Mouse (Mus musculus) kidney, adult 2 months (tissue): ENCODE data around the gene Hoxa7. TPM values are rescaled to one million over a fixed set of nuclear protein-coding genes. Genes with fewer than 3 reads are reported as not detected.

Experiments used
- DNase-seq: peaks from one replicate; pipeline ENCODE4 v3.0.0; 2021
- H3K27ac ChIP-seq: fragments of 200-500 bp; 2 replicates; pipeline ENCODE4 v1.5.1; 2012; ENCODE audit warnings: low read depth, low read length, control low read depth, inconsistent platforms; ENCODE audit not compliant: insufficient read depth
- H3K27me3 ChIP-seq: fragments of 200-500 bp; replicated peaks from 2 replicates; pipeline ENCODE4 v1.6.1; 2012; ENCODE audit warnings: mild to moderate bottlenecking, moderate library complexity, low read length, inconsistent platforms; ENCODE audit not compliant: control insufficient read depth, insufficient read depth
- H3K36me3 ChIP-seq: fragments of 200-500 bp; 2 replicates; pipeline ENCODE4 v1.6.1; 2012; ENCODE audit warnings: mild to moderate bottlenecking, moderate library complexity, low read length, inconsistent platforms; ENCODE audit not compliant: control insufficient read depth, insufficient read depth
- H3K4me1 ChIP-seq: fragments of 200-500 bp; 2 replicates; pipeline ENCODE4 v1.6.1; 2011; ENCODE audit warnings: low read length; ENCODE audit not compliant: control insufficient read depth, insufficient read depth
- H3K4me3 ChIP-seq: fragments of 200-500 bp; 2 replicates; pipeline ENCODE4 v1.5.1; 2011; ENCODE audit warnings: mild to moderate bottlenecking, low read depth, low read length, control low read depth; ENCODE audit not compliant: insufficient read depth
- CTCF ChIP-seq: fragments of 200-500 bp; conservative IDR thresholded peaks from 2 replicates; pipeline ENCODE4 v1.5.1; 2011; ENCODE audit warnings: low read depth, mild to moderate bottlenecking, control low read depth, low read length, moderate library complexity, mixed read lengths; ENCODE audit not compliant: insufficient read depth, insufficient read length
- POLR2A ChIP-seq: fragments of 200-500 bp; IDR thresholded peaks from one replicate; pipeline ENCODE4 v1.6.1; 2011; ENCODE audit warnings: low read depth, low read length, control low read depth
- WGBS: fragments of 180-500 bp; shearing (Covaris S2); methylation state at CpG from one replicate; pipeline ENCODE4 v1.1.7; 2018; 5-methylcytosine and 5-hydroxymethylcytosine counted together
- polyA plus RNA-seq: library from polyadenylated mRNA; depleted of rRNA; stranded (reverse); fragments of >200 nt; gene quantifications from 2 replicates; pipeline ENCODE4 v1.2.3, GENCODE M21; 2012

Hoxa7 gene
- polyA plus RNA-seq, 1 experiment = 44.1 TPM

DNA sequence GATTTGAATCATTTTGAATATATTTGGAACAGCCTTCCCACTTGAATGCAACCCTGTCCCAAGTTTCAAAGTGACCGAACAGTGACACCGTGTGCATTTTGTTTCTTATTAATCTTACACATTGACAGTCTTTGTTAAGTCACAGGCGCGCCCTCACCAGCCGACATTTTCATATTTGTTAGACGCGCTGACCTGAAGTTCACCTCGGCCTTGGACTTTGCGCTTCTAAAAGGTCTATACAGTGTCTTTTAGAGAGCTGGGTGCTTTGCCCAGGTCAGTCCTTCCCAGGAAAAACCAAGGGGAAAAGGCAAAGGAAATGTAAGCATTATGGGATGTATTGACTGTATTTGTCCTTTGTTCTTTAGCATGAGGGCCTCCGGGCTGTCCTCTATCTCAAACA, 27.0 kb downstream of the Hoxa7 start:
- TF ChIP-seq CTCF (no peak), POLR2A (no peak)
- no peaks in the 10 kb centered on the region for H3K36me3 ChIP-seq
- DNase-seq = peak; percentile 59
- H3K27ac ChIP-seq = no peak overlapping the region; the same call in 1 of the 2 replicates
- H3K4me1 ChIP-seq = peaks cover 23% of the 10 kb centered on the region
- H3K4me3 ChIP-seq = no peak overlapping the region
- 46% methylated on average over 10 of the region's 10 CpGs for WGBS
- no peaks in the 10 kb centered on the region for H3K27me3 ChIP-seq

DNA sequence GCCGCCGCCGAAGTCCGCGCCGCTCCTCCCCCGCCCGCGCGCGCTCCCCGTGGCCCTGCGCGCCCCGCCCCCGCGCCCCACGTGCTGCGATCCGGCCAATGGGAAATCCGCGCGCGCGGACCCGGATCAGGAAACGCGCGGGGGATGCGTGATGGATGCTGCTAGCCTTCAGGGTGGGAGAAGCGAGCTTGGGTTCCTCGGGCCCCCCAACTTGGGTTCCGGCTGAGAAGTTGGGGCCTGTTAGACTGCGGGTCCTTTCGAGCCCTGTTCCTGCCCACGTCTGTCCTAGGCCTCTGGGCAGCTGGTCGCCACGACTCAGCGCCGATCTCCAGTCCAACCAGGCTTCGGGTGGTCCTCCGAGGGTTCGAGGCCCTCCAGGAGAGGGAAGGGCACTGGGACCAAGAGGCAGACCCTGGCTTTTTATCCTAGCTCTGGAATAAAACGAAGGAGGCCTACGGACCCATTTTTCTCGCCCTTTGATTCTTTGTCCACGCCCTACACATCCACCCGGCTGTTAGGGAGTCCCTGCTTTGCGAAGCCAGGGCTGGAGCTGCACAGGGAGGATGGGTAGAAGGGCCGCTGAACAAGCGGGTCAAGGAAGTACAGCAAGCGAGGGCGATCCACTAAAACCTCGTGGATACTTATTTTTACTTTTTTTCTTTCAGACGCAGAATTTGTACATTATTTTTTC, 29.6 kb downstream of the Hoxa7 start:
- Histone ChIP-seq H3K27me3 (no peaks in the 10 kb centered on the region), H3K4me1 (peaks cover 28% of the 10 kb centered on the region), H3K27ac (peak overlapping the region; percentile 27), H3K4me3 (peak overlapping the region; percentile 83), H3K36me3 (no peaks in the 10 kb centered on the region)
- TF ChIP-seq CTCF (no peak), POLR2A (peak; percentile 26)
- peak; percentile 95 for DNase-seq
- 2% methylated on average over 42 of the region's 55 CpGs for WGBS

DNA sequence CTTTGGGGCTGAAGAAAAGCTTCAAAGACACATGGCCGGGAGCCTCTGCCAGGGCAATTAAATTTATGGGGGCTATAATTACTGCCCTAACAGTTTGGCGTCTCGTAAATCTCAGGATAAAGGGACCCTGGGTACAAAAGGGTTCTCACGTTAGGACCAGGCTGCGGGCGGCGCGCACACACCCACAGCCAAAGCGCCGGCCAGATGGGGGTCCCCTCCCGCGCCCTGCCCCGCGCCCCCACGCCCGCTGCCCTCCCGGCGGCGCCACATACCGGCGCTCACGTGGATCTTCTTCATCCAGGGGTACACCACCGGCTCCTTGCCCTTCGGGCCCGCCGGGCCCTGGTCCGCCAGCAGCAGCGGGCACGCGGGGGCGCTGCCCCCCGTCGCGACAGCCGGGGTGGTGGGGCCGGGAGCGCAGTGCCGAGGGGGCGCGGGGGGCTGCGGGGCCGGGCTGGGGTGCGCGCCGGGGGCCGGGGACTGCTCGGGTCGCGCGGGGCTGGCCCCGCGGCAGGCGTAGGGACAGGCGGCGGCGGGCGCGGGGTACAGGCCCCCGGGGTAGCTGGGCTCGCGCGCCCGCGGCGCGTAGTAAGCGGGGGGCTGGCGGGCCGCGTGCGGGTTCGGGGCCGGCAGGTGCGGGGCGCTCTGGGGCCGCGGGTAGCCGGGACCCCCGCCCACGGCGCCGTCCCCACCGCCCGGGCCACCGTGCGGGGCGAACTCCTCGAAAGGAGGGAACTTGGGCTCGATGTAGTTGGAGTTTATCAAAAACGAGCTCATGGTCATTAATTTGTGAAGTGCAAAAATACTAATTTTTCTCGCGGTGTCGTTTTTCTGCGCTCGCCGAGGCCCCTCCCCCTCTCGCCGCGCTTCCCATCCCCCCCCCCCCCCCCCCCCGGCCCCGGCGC, 30.5 kb downstream of the Hoxa7 start, which contains the start of gene Hoxa4:
Hoxa4 (minus strand) TSS at position 848 of the 905 bp plus-strand sequence.
- peak within 1 kb of the TSS; percentile 62 for H3K27ac ChIP-seq
- no peak for DNase-seq
- WGBS = 3% methylated on average over 89 of the region's 102 CpGs
- TF ChIP-seq POLR2A (no peak), CTCF (no peak)
- peak within 1 kb of the TSS; percentile 83 for H3K4me3 ChIP-seq
- H3K27me3 ChIP-seq = no peaks in the 10 kb centered on the region
- H3K36me3 ChIP-seq = no peaks in the 10 kb centered on the region
- peaks cover 26% of the 10 kb centered on the region for H3K4me1 ChIP-seq

GRCm38 (mm10) chr6:52190410-52190809, 31.2 kb downstream of the Hoxa7 start:
- WGBS = 29% methylated on average over 23 of the region's 23 CpGs
- Histone ChIP-seq H3K27me3 (no peaks in the 10 kb centered on the region), H3K4me1 (peaks cover 32% of the 10 kb centered on the region), H3K27ac (peak overlapping the region; percentile 19; the same call in 1 of the 2 replicates), H3K4me3 (no peak overlapping the region), H3K36me3 (no peaks in the 10 kb centered on the region)
- peak; percentile 41 for DNase-seq
- no peak for TF ChIP-seq CTCF
- TF ChIP-seq POLR2A = no peak

- H3K36me3 ChIP-seq = no peaks in the 10 kb centered on the region
- WGBS = 41% methylated on average over 8 of the region's 8 CpGs
- no peaks in the 10 kb centered on the region for H3K27me3 ChIP-seq
- TF ChIP-seq CTCF = no peak
- no peak for TF ChIP-seq POLR2A
- H3K4me1 ChIP-seq = peaks cover 31% of the 10 kb centered on the region
- no peak overlapping the region for H3K4me3 ChIP-seq
- peak; percentile 64 for DNase-seq
- peak overlapping the region; percentile 19 for H3K27ac ChIP-seq
These were observed 31.7 kb downstream of the Hoxa7 start for GRCm38 (mm10) chr6:52189909-52190308.

GRCm38 (mm10) chr6:52189172-52189591, 32.5 kb downstream of the Hoxa7 start:
- no peak overlapping the region for H3K4me3 ChIP-seq
- H3K4me1 ChIP-seq = peaks cover 35% of the 10 kb centered on the region
- TF ChIP-seq POLR2A (no peak), CTCF (no peak)
- H3K27ac ChIP-seq = 0 out of 2 replicates have a peak overlapping the region, but pooled peaks have one; percentile 1
- H3K27me3 ChIP-seq = no peaks in the 10 kb centered on the region
- WGBS = 25% methylated on average over 5 of the region's 5 CpGs
- DNase-seq = peak; percentile 60
- H3K36me3 ChIP-seq = no peaks in the 10 kb centered on the region

GRCm38 (mm10) chr6:52186500-52186899, 35.2 kb downstream of the Hoxa7 start:
- TF ChIP-seq POLR2A (no peak), CTCF (no peak)
- WGBS = 60% methylated on average over 1 of the region's 1 CpGs
- Histone ChIP-seq H3K27ac (no peak overlapping the region), H3K4me1 (peaks cover 36% of the 10 kb centered on the region), H3K27me3 (no peaks in the 10 kb centered on the region), H3K36me3 (no peaks in the 10 kb centered on the region), H3K4me3 (no peak overlapping the region)
- DNase-seq = peak; percentile 25
